Mouse (Mus musculus): ENCODE data around the gene Mphosph10.

DNA sequence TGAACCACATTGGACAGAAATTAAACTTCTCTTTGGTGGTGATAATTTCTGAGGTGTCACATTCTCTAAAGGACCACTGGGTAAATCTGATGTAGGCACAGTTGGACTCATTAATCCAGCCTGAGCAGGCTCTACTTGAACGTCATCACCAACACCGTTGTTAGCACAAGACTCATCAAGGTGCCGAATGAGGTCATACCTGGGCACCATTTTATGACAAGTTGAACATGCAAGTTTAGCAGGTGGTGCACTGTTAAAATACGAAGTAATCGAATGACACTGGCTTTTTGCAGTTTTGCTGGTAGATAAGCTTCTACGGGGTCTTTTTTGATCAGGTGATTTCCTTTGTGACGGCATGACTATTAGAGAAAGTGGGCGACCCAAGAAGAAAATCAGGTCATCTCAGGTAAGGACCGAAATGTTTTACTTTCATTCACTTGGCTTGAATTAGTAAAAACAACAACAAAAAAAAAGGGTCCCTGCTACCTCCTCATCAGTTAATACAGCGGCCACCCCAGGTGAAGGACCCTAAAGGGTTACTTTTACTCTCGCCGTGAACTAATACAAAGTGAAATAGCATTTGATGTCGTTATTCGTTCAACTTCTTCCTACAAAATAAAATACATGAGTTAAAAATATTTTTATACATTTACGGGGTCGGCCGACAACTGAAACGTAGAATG, 18.8 kb downstream of the Mphosph10 start:
- TF ChIP-seq EP300 (IDR thresholded peaks at IDR 0.05; ENCODE audit: low read depth) = no peak
- TF ChIP-seq CTCF (IDR thresholded peaks at IDR 0.05; ENCODE audit: low read depth) = no peak
